Mouse (Mus musculus) brain, embryonic 18.5 days (tissue): ENCODE measurements around the gene Olfr463.
"Not testable (repeated sequence)": the region's sequence is repeated elsewhere in the genome, so short reads cannot be mapped to it uniquely, and the experiment has no call there.

Experiments used
- DNase-seq: peaks from one replicate; pipeline ENCODE4 v3.0.0-alpha.2; 2012; ENCODE audit warnings: low read depth, low spot score

The Olfr463 gene

DNA sequence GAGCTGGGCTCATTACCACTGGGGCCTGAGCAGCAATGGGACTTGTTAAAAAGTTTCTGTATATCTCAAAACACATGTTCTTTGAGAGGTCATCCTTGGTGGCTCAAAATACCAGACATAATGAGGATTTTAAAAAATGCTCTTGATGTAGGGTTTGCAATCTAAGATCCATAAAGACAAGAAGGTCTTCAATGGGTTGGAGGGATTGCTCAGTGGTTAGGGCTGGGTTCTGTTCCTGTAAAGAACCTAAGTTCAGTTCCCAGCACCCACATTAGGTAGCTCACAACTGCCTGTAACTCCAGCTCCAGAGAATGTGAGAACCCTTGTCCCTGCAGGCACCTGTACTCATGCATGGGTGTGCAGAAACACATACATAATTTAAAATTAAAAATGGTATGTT, at the start of gene Olfr463:
Gene Olfr463, minus strand, starts transcription at position 101 of the 400 bp plus-strand sequence.
- DNase-seq: no peak

DNA sequence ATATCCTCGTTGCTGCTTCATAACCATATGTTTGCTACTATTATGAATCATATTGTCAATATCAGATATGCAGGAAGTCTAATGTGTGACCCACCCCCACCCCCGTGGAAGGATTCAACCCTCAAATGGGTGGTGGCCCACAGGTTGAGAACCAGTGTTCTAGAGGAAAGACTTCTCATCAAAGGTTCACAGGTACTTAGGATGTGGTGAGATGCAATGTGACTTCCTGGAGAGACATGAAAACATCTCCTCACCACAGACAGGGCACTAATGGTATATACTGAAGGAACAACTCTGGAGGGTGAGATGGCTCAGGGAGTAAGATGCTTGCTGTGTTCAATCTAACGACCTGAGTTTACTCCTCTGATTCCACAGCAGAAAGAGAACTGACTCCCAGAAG, 38.3 kb upstream of the Olfr463 start:
- DNase-seq: no peak

DNA sequence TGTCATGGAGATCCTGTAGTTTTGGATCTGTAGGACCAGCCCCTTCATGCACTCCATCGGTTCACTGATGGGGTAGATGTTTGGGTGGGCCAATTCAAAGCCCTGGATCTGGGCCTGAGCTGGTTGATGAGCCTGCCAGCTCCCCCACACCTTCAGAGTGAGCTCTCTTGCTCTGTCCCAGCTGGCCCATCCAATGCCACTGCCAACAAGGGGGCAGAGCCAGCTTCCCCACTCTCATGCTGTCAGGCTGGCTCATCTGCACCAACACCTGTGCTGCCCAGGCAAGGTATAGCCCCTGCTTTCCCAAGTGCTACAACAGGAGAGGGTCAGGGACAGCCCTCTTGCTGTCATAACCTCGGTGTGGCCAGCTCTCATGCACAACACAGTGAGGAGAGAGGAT, 36.5 kb upstream of the Olfr463 start:
- DNase-seq: no peak

DNA sequence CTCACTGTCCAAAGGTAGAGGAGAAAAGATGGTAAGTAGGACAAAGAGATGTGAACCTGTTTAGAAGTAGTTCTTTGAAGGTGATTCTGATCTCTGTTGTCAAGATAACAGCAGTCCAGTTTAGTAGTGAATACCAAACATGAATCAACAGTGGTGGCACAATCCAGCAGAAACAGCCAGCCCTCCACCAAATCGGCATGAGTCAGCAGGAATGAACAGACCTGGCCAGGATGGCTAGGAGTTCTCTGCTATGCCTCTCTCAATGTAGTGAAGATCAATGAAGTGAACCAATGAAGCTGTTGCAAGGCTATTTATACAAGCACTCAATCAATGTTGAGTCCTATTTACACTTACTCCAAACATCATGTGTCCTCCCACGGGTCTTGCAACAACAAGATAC, 33.2 kb upstream of the Olfr463 start:
- DNase-seq: no peak

DNA sequence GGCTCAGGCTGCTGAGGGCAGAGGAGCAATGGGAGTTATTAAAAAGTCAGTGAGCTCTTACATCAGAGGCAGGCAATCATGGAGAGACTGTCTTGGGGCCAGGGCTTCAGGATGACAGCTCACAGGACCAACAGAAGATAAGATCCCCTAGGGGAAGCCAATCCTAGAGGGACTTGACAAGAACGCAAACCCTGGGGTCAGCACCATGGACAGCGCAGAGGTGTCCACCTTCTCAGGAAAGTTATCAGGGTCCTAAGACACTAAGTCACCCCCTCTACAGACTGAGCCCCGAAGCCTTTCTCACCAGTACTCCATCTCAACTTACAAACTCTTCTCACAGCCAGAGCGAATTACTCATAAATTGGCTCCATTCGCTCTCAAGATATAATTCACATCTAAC, 23.8 kb upstream of the Olfr463 start, which contains the start of gene Olfr464:
Gene Olfr464, minus strand, starts transcription at position 2 of the 400 bp plus-strand sequence.
- DNase-seq: no peak

DNA sequence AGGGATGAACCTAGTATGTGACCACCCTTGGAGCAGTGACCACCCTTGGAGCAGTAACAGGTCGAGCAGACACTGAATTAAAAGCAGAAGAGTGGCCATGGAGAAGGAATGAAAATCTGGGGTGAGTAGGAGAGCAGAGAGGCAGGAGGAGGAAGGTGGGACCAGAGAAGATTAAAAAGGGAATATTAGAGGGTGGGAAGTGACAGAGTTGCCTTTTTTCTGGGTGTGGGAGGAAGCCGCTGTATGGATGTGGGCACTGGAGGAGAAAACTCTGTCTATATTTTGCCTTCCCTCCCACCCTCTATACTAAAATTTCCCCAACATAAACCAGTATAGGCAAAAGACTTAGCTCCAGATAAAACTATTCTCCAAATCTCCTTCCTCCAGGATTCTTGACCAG, 23.1 kb upstream of the Olfr463 start:
- DNase-seq: no peak

DNA sequence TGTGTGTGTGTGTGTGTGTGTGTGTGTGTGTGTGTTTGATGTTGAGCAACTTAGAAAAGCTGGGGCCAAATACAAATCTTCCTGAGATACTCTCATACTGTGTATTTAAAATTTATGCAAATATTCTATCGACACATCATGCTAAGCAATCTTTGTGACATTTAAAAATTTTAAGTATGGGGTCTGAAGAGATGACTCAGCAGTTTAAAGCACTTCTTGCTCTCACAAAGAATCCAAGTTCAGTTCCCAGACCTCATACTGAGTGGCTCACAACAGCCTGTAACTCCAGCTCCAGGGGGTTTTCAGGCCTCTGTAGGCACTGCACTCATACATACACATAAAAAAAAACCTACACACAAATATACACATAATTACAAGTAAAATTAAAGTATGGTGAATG, 18.8 kb upstream of the Olfr463 start:
- no peak for DNase-seq

DNA sequence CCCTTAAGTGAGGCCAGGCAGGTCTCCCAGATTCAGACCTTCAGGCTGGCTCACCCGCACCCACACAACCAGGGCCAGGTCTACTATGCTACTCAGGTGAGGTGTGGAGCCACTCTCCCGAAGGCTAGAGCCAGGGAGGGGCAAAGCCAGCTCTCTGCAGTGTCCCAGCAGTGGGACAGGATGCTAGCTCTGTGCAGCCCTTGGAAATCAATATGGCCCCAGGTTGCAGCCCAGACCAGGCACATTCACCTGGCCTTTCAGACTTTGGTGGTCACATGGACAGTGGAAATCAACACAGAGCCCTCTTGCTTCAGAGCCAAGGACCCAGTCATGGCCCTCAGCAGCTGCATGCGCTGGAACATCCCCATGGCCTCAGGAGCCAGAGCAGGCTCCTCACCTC, 7.1 kb upstream of the Olfr463 start:
- no peak for DNase-seq

DNA sequence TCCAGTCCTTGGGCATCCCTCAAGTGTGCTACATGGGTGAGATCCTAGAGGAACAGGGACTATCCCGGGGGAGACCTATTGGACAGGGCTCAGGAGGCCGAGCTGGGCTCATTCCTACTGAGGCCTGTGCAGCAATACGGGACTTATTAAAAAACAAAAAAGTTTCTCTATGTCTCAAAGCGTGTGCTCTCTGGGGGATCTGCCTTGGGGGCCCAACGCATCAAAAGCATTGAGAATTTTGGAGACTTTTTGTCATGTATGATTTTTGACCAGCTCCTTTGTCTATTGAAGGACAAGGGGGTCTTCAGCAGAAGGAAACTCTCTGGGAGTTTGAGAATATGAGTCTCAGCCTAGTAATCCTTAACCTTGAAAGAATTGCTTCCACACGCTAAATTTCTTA, 5.0 kb downstream of the Olfr463 start, which contains the start of gene Olfr462:
Gene Olfr462, minus strand, starts transcription at position 101 of the 400 bp plus-strand sequence.
- DNase-seq: no peak

DNA sequence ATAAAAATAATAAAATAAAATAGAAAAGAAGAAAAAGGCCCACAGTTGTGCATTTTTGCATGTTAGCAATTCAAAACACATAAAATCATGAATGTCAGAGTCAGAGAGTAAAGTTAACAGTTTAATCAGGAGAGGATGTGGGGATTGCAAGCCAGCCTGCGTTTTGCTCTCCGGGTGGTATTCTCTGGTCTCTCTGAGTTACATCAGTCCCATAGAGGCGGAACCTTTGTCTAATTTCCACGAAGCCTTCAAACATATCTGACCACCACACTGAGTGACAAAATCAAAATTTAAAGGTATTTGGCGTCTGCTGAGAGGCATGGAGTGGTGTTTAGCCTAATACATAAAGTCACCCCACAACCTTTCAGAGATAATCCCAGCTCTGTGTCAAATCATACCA, 12.3 kb downstream of the Olfr463 start:
- DNase-seq: no peak

DNA sequence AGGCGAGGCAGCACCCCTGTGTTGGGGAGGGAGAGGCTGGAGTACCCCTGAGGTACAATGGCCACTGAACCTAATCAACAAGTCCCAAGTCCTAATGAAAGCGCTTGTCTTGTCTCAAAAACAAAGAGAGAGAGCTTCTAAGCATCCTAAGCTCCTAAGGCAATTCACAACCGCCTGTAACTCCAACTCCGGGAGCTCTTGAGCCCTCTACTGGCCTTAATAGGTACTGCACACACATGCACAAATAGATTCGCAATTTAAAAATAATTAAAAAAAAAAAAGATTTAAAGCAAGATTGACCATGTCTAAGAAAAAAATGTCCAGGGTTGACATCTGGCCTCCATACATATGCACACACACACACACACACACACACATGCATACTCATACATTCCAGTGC, 13.7 kb downstream of the Olfr463 start:
- DNase-seq: no peak

DNA sequence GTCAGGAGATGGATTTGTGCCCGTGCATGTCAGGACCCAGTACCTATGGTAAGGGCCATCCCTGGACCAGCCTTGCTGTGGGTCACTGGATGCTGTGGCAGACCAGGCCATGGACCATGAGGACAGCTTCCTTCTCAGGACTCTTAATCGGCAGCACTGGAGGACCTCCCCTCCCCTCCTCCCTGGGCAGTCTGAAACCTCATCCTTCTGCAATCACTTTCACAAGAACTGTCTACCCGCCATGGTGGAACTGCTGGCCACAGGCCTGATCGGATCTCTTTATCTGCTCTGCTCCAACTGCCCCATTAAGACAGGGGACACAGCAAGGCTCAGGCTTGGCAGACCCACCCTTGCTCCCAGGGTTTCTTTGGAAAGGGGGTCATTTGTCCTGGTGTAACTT, 15.5 kb downstream of the Olfr463 start:
- DNase-seq: no peak

DNA sequence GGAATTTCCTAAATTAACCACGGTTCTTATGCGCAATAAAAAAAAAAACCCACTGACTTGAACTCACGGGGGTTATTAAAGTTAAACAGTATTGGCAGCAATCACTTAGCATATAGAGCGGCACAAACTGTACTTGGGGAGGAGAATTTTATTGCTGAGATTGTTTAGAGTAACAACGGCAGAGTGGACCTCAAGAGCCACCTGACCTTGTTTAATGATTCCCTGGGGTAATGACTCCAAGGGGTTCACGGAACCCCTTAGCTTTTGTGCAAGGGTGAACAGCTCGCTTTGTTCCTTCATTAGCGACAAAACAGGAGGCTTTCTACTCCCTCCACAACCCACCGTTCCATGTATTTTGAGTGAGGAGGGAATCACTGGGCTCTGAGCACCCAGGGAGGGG, 17.4 kb downstream of the Olfr463 start:
- DNase-seq: no peak

DNA sequence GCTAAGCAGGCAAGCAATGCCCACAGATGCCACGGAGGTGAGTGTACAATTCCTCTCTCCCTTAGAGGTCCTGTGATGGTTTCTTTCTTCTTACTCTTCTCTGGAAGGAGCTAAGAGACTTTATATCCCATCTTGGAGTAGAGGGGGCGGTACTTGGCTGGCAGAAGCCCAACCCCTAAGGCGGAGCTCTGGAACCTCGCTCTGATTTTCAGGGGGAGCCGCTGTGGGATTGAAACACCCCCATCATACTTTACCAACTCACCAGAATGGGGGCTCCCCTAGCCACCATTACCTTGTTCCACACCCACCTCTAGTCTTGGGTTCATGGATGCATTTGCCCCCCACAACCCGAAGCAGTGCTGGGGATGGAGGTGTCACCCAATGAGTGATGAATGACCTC, 21.8 kb downstream of the Olfr463 start, which contains the start of gene Epx:
Gene Epx, minus strand, starts transcription at position 101 of the 400 bp plus-strand sequence.
- DNase-seq: no peak

DNA sequence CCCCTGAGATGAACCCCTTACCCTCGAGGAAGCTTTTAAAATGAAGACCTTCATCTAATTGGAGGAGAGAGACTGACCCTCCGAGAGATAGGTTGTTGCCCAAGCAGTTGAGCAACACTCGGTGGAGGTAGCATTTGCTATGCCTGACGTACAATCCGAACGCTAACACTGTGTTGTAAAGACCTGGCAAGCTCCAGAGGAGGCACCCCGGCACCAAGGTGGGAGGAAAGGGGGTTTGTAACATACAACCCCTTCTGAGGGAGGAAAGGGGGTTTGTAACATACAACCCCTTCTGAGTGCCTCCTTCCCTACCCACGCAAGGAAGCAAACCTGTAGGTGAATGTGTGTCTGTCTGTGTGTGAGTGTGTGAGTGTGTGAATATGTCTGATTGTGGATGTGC, 25.4 kb downstream of the Olfr463 start:
- no peak for DNase-seq

DNA sequence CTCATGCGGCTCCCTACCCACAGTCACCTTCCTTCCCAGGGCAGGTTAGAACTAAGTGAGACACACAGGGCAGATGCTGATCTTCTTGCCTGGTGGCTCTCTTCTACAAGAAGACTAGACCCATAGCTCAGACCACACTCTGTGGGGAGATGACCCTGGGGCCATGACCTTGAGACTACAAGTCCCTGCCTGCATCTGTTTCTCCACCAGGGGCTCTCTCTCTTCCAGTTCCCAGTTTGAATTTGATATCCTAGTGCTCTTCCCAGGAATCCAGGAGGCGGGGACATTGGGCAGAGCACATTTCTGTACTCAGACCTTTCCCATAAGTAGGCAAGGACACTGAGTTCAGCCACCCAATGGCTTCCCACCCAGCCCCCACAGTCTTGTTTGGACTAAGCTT, 27.1 kb downstream of the Olfr463 start:
- DNase-seq: no peak

DNA sequence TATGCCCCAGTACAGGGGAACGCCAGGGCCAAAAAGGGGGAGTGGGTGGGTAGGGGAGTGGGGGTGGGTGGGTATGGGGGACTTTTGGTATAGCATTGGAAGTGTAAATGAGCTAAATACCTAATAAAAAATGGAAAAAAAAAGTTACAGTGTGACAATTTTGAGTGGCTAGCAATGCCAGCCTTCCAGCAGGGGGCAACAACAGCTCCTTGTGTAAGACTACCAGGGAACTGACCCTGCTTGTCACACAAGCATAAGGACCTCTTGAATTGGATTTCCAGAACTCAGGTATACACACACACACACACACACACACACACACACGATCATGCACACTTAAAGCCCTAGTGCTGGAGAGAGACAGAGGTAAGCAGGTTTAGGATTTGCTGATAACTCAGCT, 30.3 kb downstream of the Olfr463 start:
- not testable (repeated sequence) for DNase-seq

DNA sequence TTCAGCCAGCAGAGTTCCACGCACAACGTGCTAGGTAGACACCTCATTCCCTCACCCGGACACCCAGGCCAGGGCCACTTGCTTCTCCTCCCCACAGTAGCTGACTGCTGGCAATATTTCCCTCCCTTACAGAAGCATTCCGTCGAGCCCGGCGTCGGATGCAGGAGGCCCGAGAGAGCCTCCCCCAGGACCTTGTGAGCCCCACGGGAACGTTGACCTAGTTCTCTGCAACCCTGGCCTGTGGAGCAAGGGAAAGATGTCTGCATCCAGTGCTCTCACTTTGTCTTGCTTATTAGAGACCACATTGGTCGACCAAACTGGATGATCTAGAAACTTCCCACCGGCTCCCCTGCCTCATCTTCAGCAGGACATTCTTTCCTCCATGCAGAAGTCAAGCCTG, 34.4 kb downstream of the Olfr463 start:
- no peak for DNase-seq

DNA sequence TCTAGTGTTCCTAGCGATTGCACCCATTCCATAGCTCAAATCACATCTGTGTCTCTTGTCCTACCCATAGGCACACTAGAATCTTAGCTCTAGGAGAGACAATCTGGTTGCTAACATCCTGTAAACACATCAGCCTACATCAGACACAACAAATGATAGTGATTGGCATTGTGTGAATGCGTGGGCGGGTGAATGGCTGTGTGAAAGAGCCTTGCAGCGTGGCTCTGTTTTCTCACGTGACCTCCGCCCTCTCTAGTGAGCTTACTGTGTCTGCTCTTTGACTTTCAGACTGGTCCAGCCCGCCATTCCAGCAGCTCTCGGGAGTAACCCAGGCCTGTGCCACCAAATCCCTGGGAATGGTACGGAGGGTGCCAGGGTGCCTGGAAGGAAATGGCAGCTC, 36.8 kb downstream of the Olfr463 start:
- no peak for DNase-seq

DNA sequence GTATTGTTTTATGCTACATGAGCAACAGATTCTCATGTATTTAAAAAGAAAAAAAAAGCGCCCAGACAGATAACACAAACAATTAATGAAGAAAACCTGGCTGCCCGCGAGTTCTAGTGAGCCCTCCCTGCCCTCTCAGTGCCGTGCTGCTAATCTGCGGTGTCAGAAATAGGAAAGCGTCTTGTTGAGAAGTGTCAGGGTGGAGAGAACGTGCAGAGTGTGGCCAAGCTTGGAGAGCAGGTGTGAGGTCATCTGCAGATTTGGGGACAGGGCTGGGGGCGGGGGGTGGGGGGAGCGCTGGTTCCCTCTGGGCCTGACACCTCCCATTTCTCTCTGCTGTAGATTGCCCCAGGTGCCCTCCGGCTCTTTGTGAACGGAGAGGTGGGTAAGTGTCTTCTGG, 37.9 kb downstream of the Olfr463 start:
- DNase-seq: no peak

DNA sequence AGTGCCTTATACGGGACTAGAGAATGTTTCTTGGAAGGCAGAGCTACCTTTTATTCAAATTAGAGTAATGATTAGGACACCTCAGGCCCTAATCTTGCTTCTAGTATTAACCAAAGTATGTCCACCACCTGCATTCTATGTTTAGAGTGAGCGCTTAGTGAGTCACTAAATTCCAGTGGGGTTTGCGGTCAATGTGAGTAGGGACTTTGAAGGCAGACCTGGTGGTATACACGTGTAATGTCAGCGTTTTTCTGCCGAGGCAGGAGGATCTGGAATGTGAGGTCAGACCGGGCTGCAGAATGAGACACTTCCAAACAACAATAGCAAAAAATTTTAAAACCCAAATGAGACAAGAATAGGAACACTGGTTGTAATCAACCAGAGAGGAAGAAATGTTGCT, 42.6 kb downstream of the Olfr463 start:
- DNase-seq: no peak

DNA sequence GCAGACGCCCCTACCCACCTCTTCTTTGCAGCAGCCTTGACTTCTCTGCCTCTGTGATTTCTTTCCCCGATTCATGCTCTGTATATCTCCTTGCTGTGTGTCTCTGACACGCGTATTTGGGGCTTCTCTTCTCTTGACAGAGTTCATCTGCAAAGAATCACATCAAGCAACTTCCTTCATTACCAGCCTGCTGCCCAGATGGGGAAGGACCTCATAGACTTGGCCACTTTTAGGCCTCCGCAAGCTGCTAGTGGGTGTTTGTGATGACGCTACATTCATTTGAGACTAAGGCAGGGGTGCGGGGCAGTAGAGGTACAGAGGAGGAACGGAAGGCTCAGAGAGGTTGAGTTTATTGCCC, 43.6 kb downstream of the Olfr463 start:
- no peak for DNase-seq

DNA sequence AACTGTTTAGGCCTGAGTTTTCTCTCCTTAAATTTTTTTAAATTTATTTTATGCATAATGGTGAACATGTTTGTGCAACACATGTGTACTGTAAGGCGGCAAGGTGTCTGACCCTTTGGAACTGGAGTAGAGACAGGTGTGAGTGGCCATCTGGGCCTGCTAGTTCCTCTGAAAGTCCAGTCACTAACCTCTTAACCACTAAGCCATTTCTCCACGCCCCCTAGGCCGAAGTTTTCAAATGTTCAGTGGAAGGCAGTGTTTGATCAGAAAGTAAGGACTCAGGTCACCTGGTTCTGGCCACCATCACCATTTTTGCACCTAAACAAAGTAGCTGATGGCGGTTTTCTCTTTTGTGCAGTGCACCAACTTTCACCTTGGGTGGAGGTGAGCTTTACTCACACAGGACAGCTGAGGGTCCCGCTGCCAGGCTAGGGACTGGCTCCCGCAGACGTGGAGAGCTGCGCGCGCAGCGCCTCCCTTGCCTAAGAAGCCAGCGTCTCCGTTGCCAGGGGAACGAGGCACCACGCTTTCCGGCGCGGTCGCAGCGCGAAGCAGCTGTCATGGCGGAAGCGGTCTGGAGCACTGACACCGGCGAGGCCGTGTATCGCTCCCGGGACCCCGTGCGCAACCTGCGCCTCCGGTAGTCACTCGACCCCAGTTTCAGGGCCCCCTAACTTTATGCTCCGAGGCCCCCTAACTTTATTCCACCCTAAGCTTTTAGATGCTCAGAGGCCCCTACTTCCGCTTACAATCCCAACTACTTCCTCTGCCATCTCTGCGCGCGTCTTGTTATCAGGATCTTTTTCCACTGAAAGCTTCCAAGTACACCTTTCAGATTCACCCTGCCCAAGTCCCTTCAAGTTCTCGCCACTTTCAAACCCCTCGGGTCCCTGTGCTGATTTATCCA, 44.2 kb downstream of the Olfr463 start, which contains the start of gene Mks1:
Gene Mks1, plus strand, starts transcription at position 526 of the 907 bp plus-strand sequence.
- DNase-seq: peak; percentile 82
